Mouse (Mus musculus): ENCODE data around the gene Alx3. TPM values are rescaled to one million over a fixed set of nuclear protein-coding genes. Genes with fewer than 3 reads are reported as not detected.
A peak's percentile ranks its signal among the peaks of the same experiment; 100 is the strongest.

The Alx3 gene
- polyA plus RNA-seq, 1 experiment from 2014 or later: 6.7 TPM

DNA sequence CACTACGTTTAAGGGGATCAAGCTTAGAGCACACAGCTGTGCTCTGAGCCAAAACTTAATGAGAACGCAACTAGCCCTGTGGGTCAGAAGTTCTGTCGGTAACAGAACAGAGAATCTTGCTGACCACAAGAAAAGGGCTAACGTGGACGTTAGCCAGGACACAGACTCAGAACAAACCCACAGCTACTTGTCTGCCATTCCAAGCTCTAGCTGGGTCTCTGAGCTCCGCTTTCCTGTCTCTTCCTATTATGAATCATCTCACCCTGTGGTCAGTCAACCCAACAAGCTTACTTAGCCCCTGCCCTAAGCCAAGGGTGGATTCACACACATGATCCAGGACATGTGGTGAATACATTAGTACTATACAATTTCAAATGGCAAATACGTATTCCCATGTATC lies 27.1 kb upstream of the Alx3 start:
- Histone ChIP-seq H3K4me1 (peaks cover 16% of the 10 kb centered on the region), H3K27ac (replicated peaks) (no peak overlapping the region), H3K36me3 (no peaks in the 10 kb centered on the region), H3K27me3 (ENCODE audit: low read depth, poor library complexity, severe bottlenecking) (peaks cover 13% of the 10 kb centered on the region; the same call in 1 of the 2 replicates), H3K9me3 (replicated peaks) (no peaks in the 10 kb centered on the region), H3K4me3 (no peak overlapping the region)
- 85% methylated on average over 7 of the region's 7 CpGs for WGBS
- no peak for DNase-seq (ENCODE audit: low spot score)

DNA sequence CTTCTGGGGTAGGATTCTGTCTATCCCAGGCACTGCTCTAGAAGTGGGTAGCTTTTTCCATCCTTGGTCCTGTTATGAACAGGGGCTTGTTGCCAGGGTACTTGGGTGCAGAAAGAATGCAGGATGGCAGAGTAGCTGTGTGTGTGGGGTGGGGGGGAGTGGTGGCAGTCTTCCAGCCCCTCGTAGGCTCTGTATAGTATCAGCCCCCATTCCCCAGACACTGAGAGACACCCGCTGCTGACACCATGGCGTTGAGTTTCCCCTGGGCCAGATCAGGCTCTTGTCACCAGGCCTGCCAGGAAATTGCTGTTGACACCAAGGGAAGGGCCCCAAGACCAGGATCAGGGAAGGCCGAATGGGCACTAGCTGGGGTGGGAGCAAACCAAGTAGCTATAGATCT lies 26.1 kb upstream of the Alx3 start:
- Histone ChIP-seq H3K4me3 (no peak overlapping the region), H3K4me1 (peaks cover 11% of the 10 kb centered on the region), H3K27me3 (ENCODE audit: low read depth, poor library complexity, severe bottlenecking) (peaks cover 13% of the 10 kb centered on the region; the same call in 1 of the 2 replicates), H3K36me3 (no peaks in the 10 kb centered on the region), H3K9me3 (replicated peaks) (no peaks in the 10 kb centered on the region), H3K27ac (replicated peaks) (no peak overlapping the region)
- no peak for DNase-seq (ENCODE audit: low spot score)
- WGBS: 93% methylated on average over 4 of the region's 4 CpGs

DNA sequence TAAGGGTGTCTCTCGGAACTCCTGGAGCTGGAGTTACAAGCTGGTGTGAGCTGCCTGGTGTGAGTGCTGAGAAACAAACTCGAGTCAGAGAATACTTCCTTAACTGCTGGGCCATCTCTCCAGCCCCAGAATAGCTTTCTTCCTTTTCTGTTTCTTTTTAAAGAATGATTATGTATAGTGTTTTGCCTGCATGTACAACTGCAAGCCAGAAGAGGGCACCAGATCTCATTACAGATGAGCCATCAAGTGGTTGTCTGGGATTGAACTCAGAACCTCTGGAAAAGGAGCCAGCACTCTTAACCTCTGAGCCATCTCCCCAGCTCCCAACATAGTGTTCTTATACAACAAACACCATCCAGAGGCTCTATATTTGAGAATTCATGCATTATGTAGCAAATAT lies 23.6 kb upstream of the Alx3 start:
- Histone ChIP-seq H3K27ac (replicated peaks) (no peak overlapping the region), H3K4me3 (no peak overlapping the region), H3K36me3 (no peaks in the 10 kb centered on the region), H3K27me3 (ENCODE audit: low read depth, poor library complexity, severe bottlenecking) (peaks cover 13% of the 10 kb centered on the region; the same call in 1 of the 2 replicates), H3K9me3 (replicated peaks) (no peaks in the 10 kb centered on the region), H3K4me1 (no peaks in the 10 kb centered on the region)
- WGBS: 54% methylated on average over 2 of the region's 2 CpGs
- no peak for DNase-seq (ENCODE audit: low spot score)

DNA sequence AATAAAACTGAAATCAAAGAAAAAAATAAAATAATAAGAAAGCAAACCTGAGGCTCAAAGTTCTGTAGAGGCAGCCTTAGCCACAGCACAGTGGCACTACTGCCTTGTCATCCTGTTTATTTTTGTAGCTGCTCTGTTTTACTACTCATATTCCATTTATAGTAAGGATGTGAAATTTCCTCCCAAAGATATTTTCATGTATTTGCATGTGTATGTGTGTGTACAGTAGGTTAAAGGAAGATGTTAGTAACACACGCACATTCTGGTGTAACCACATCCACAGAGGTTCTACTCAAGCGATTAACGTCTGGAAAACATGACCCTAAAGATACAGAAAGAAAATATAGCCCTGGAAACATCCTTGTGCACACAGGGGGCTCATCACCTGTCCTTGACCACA lies 18.0 kb upstream of the Alx3 start:
- peaks cover 42% of the 10 kb centered on the region for H3K27me3 ChIP-seq (ENCODE audit: low read depth, poor library complexity, severe bottlenecking)
- H3K4me1 ChIP-seq: peaks cover 15% of the 10 kb centered on the region
- no peak overlapping the region for H3K4me3 ChIP-seq
- H3K36me3 ChIP-seq: no peaks in the 10 kb centered on the region
- no peaks in the 10 kb centered on the region for H3K9me3 ChIP-seq (replicated peaks)
- DNase-seq (ENCODE audit: low spot score): no peak
- WGBS: 90% methylated on average over 3 of the region's 3 CpGs
- no peak overlapping the region for H3K27ac ChIP-seq (replicated peaks)

DNA sequence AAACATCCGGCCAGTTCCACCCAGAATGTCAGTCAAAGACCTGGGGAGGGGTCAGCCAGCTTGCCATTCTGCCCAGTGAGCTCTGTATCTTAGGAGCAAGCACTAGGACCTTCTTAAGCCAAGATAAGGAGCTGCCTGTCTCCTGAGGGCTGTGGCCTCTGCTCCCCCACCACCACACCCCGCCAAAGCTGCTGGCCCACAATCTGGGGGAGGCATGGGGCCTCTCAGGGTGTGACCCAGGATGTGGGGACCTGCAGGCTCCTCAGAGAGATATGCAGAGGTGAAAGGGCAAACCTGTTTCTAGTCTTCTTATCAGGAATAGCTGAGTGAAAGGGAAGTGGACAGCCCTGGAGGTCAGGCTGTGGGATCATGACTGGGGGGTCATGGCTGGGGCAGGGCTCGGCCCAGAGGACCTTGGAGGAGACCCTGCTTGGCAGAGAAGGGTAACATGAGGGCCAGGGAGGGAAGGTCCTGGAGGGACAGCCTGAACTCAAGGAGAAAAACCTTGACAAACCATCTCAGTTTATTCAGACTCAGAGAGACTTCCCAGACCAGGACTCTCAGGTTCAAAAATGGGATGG lies 16.9 kb upstream of the Alx3 start:
- H3K27ac ChIP-seq (replicated peaks): no peak overlapping the region
- H3K36me3 ChIP-seq: no peaks in the 10 kb centered on the region
- 56% methylated on average over 3 of the region's 3 CpGs for WGBS
- peaks cover 53% of the 10 kb centered on the region for H3K27me3 ChIP-seq (ENCODE audit: low read depth, poor library complexity, severe bottlenecking)
- peaks cover 21% of the 10 kb centered on the region for H3K4me1 ChIP-seq
- no peak overlapping the region for H3K4me3 ChIP-seq
- no peaks in the 10 kb centered on the region for H3K9me3 ChIP-seq (replicated peaks)
- no peak for DNase-seq (ENCODE audit: low spot score)

DNA sequence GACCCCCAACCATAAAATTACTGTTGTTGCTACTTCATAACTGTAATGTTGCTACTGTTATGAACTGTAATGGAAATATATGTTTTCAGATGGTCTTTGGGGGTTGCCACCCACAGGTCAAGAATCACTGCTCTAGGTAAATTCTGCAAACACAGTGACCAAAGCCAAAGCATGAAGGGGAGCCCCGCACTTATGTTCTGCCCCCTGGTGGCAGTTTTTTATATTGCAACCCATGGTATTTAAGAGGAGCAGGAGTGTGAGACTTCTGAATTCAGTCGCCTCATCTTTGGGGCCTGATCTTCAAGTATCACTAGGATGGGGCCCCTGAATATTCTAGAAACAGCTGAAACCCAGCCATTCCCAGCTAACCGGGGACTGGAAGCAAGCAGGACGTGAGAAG lies 15.4 kb upstream of the Alx3 start:
- 6% methylated on average over 4 of the region's 4 CpGs for WGBS
- peaks cover 32% of the 10 kb centered on the region for H3K4me1 ChIP-seq

DNA sequence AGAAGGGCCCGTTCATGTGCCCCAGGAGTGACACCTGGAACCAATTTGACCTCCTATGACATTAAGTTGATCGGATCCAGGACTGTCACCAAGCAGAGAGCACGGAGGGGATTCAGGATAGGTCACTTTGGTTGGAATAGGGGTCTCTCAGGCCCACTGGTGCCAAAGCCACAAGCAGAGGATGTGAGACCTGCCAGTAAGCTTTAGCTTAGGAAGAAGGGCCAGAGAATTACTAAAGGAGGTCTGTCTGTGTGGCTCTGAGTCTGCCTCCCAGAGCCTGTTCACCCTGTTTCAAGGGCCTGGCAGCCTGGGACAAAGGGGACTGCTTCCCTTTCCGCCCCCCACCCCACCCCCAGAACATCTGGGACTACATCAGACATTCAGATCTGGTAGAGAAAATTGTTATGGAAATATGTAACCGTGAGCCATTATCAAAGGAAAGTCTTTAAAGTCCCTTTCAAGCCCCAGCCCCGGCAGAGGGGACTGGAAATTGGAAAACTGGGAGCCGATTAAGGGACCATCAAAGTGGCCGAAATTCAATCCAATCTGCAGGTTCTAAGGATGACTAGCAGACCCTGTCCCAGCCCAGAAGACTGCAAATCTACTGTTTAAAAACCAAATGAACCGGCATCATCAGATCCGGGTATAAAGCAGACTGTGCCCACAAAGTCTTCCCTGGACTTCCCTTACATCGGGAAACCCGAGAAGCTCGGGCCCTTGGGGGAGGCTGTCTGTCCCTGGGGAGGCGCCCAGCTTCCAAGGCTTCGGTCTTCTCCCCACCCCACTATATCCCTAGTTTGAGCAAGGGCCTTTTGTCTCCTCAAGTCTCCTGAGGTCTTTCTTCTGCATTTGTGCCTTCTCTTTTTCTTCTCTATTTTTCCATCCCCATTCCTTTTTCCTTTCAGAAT lies 13.5 kb upstream of the Alx3 start:
- Histone ChIP-seq H3K27ac (replicated peaks) (no peak overlapping the region), H3K27me3 (ENCODE audit: low read depth, poor library complexity, severe bottlenecking) (peaks cover 87% of the 10 kb centered on the region), H3K4me3 (no peak overlapping the region), H3K36me3 (no peaks in the 10 kb centered on the region), H3K9me3 (replicated peaks) (no peaks in the 10 kb centered on the region), H3K4me1 (peaks cover 32% of the 10 kb centered on the region)
- WGBS: 3% methylated on average over 15 of the region's 15 CpGs
- peak; percentile 44 for DNase-seq (ENCODE audit: low spot score)

More for the DNA sequence above, 15.4 kb upstream of the Alx3 start:
- Histone ChIP-seq H3K4me3 (no peak overlapping the region), H3K9me3 (replicated peaks) (no peaks in the 10 kb centered on the region), H3K36me3 (no peaks in the 10 kb centered on the region), H3K27ac (replicated peaks) (no peak overlapping the region), H3K27me3 (ENCODE audit: low read depth, poor library complexity, severe bottlenecking) (peaks cover 68% of the 10 kb centered on the region)
- DNase-seq (ENCODE audit: low spot score): peak; percentile 71

DNA sequence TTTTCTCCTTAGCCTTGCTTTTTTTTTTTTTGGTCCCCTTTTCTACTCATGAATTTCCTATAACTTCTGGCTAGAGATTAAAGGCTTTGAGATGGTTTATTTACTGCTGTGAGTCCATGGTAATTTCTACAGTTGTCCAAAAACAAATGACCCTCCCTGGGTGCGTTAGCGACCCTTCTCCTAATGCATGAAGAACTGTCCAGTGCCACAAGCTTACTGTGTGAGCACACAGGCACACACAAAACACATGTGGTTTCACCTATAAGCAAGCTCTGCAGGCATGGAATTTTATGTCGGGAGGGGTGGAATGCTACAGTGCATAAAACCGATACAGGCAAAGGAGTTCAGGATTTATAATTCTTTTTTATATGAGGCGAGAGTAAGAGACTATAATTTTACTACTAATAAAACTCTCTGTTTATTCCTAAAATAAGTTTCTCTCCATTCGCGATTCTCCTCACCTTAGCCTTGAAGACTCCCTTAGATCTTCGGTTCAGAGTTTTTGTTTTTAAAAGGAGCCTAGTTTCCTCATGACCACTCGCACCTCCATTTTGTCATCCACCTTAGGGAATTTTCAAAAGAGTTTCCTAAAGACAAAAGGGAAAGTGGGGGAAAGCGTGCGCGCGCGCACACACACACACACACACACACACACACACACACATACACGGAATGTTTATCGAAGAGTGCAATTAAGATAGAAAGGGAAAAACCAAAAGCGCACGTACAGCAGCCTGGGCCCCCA lies 12.5 kb upstream of the Alx3 start:
- DNase-seq (ENCODE audit: low spot score): no peak
- peak overlapping the region; percentile 48 for H3K4me3 ChIP-seq
- no peaks in the 10 kb centered on the region for H3K36me3 ChIP-seq
- WGBS: 2% methylated on average over 18 of the region's 18 CpGs
- H3K9me3 ChIP-seq (replicated peaks): no peaks in the 10 kb centered on the region
- peaks cover 97% of the 10 kb centered on the region for H3K27me3 ChIP-seq (ENCODE audit: low read depth, poor library complexity, severe bottlenecking)
- H3K4me1 ChIP-seq: peaks cover 32% of the 10 kb centered on the region
- H3K27ac ChIP-seq (replicated peaks): no peak overlapping the region

DNA sequence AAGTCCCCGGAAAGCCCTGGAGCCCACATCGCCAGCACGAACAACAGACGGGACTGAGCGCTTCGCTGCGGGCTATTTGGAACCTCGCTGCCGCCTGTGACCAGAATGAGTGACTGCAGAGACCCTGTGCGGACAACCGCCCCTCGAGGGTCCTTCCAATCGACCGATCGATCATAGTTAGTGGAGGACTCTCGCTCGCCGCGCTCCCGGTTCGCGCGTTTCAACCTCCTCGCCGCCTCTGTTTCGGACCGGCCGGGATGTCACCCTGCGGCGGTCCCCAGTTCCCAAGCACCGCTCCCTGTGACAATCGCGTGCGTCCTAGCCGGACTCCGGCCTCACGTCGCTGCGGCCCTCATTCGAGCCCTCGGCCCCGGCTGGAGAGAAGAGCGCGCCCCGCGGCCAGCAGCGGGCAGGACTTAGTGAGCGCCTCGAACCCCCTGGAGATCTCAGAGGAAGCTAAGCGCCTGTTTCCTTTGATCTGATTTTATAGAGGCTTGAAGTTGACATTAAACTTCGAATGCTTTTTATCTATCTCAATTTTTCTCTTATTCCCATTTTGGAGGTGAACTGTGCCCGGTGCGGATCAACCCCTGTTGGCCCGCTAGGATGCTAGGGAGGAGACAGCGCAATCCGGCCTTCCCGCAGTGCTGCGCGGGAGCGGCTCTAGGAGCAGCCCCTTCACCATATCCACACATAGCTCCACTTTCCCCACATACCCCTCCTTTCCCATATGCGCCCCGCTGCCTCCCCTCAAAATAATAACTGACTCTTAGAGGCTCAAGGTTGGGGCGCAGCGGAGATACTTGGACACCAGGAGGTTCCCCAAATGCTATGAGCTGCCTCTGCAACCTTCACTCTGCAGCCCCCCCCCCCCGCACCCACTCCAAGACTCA lies 11.7 kb upstream of the Alx3 start:
- peaks cover 99% of the 10 kb centered on the region for H3K27me3 ChIP-seq (ENCODE audit: low read depth, poor library complexity, severe bottlenecking)
- H3K4me1 ChIP-seq: peaks cover 28% of the 10 kb centered on the region
- no peaks in the 10 kb centered on the region for H3K9me3 ChIP-seq (replicated peaks)
- H3K27ac ChIP-seq (replicated peaks): no peak overlapping the region; the same call in 1 of the 2 replicates
- DNase-seq (ENCODE audit: low spot score): peak; percentile 65
- under 1% methylated on average over 65 of the region's 65 CpGs for WGBS
- peak overlapping the region; percentile 48 for H3K4me3 ChIP-seq
- no peaks in the 10 kb centered on the region for H3K36me3 ChIP-seq

DNA sequence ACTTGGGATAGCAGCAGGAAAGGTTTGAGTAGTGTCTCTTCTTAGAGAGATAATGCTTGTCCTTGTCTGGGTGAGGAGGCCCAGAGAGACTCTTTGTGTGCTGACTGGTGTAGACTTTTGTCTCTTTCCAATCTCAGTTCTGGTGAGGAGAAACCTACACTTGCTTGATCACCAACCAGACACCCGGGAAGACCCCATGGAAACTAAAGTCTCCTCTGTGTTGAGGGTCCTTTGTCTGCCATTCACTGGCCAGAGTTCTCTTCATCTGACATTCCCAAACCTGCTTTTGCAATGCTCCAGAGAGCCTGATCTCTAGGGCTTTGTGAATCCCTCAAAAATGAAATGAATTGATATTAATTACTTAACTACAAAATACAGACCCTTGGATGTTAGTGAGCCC lies 10.9 kb upstream of the Alx3 start:
- 7% methylated on average over 1 of the region's 1 CpGs for WGBS

DNA sequence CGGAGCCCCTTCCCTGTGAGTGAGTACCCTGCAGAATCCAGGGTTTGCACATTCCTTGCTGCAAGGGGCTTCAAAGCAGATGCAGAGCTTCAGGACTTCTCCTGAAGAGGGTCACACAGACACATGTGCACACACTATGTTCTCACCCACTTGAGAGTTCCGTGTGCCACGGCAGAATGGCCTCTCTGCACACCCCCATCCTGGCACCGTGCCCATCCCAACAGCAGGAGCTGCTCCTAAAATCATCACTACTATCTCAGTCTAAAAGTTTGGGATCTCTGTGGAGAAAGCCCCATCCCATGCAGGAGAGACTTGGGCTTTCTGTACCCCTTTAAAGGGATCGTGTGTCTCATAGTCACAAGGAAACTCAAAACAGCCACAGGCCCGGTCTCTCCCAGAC lies 8.3 kb upstream of the Alx3 start:
- Histone ChIP-seq H3K27me3 (ENCODE audit: low read depth, poor library complexity, severe bottlenecking) (peaks cover 96% of the 10 kb centered on the region), H3K4me1 (peaks cover 20% of the 10 kb centered on the region), H3K27ac (replicated peaks) (no peak overlapping the region), H3K9me3 (replicated peaks) (no peaks in the 10 kb centered on the region), H3K36me3 (no peaks in the 10 kb centered on the region), H3K4me3 (no peak overlapping the region)
- DNase-seq (ENCODE audit: low spot score): no peak
- WGBS: 82% methylated on average over 6 of the region's 6 CpGs

More for the DNA sequence above, 10.9 kb upstream of the Alx3 start:
- no peaks in the 10 kb centered on the region for H3K36me3 ChIP-seq
- no peak for DNase-seq (ENCODE audit: low spot score)
- peaks cover 99% of the 10 kb centered on the region for H3K27me3 ChIP-seq (ENCODE audit: low read depth, poor library complexity, severe bottlenecking)
- no peaks in the 10 kb centered on the region for H3K9me3 ChIP-seq (replicated peaks)
- no peak overlapping the region for H3K4me3 ChIP-seq
- no peak overlapping the region for H3K27ac ChIP-seq (replicated peaks)
- H3K4me1 ChIP-seq: peaks cover 28% of the 10 kb centered on the region

DNA sequence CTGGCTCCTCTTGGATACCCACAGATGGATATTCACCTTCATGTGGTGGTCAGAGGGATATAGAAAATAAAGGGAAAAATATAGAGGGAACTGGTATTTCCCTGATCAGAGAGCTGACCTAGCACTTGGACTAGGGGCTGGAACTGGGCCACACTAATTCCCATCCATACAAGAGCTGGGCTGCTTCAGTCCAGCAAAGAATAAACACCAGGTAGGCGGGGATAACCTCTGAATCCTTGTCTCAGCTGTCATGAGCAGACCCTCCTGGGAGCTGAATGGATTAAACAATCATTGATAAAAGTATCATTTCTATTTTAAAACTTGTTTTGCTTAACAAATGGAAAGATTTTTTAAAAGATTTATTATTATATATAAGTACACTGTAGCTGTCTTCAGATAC lies 3.2 kb upstream of the Alx3 start:
- peaks cover 22% of the 10 kb centered on the region for H3K4me1 ChIP-seq
- no peak for DNase-seq (ENCODE audit: low spot score)
- no peaks in the 10 kb centered on the region for H3K36me3 ChIP-seq
- H3K27ac ChIP-seq (replicated peaks): no peak overlapping the region
- WGBS: 60% methylated on average over 1 of the region's 1 CpGs
- H3K9me3 ChIP-seq (replicated peaks): no peaks in the 10 kb centered on the region
- H3K27me3 ChIP-seq (ENCODE audit: low read depth, poor library complexity, severe bottlenecking): peaks cover 96% of the 10 kb centered on the region
- H3K4me3 ChIP-seq: no peak overlapping the region

Measured in midbrain, embryonic 10.5 days (tissue).